Mouse (Mus musculus) lung, embryonic 14.5 days (tissue): ENCODE results near the gene Cfap43. TPM values are rescaled to one million over a fixed set of nuclear protein-coding genes. Genes with fewer than 3 reads are reported as not detected.

Source experiments
- ATAC-seq: fragments of 200-750 bp; cut with Nextera tagmentation; 2 replicates; pipeline ENCODE4 v1.8.0; 2017; ENCODE audit warnings: mild to moderate bottlenecking, moderate TSS enrichment, moderate library complexity; ENCODE audit not compliant: insufficient read depth
- DNase-seq: peaks from one replicate; pipeline ENCODE4 v3.0.0-alpha.2; 2015
- H3K27ac ChIP-seq: fragments of 300-500 bp; sonication (generic); 2 replicates; pipeline ENCODE4 v1.5.1; 2014; ENCODE audit warnings: low read depth, mild to moderate bottlenecking, moderate library complexity
- H3K27me3 ChIP-seq: fragments of 300-500 bp; sonication (generic); 2 replicates; pipeline ENCODE4 v1.6.1; 2014; ENCODE audit warnings: low read length, control low read depth; ENCODE audit not compliant: insufficient read depth
- H3K36me3 ChIP-seq: fragments of 300-500 bp; sonication (generic); 2 replicates; pipeline ENCODE4 v1.6.1; 2014; ENCODE audit warnings: control low read depth; ENCODE audit not compliant: insufficient read depth
- H3K4me1 ChIP-seq: fragments of 300-500 bp; sonication (generic); 2 replicates; pipeline ENCODE4 v1.6.1; 2014; ENCODE audit warnings: antibody characterized with exemption, control low read depth; ENCODE audit not compliant: insufficient read depth
- H3K4me2 ChIP-seq: fragments of 300-500 bp; sonication (generic); 2 replicates; pipeline ENCODE4 v1.6.1; 2014; ENCODE audit warnings: mild to moderate bottlenecking
- H3K4me3 ChIP-seq: fragments of 300-500 bp; sonication (generic); 2 replicates; pipeline ENCODE4 v1.5.1; 2014; ENCODE audit warnings: low read depth, low read length
- H3K9ac ChIP-seq: fragments of 300-500 bp; sonication (generic); 2 replicates; pipeline ENCODE4 v1.6.1; 2014
- H3K9me3 ChIP-seq: fragments of 300-500 bp; sonication (generic); 2 replicates; pipeline ENCODE4 v1.6.1; 2016; ENCODE audit warnings: low read depth, low read length, control low read depth
- CTCF ChIP-seq: IDR thresholded peaks from 2 replicates; pipeline ENCODE4 v1.5.1; 2016; ENCODE audit warnings: antibody characterized with exemption, low read depth
- WGBS: fragments of 180-500 bp; shearing (Covaris S2); extraction: QIAGEN DNeasy Blood & Tissue Kit; methylation state at CpG from one replicate; pipeline ENCODE4 v1.1.7; 2014; 5-methylcytosine and 5-hydroxymethylcytosine counted together
- polyA plus RNA-seq: library from polyadenylated mRNA; unstranded; fragments of >200 nt; fragmentation: Nextera tagmentation; extraction: Ambion mirVana; gene quantifications from 2 replicates; pipeline ENCODE4 v1.2.1, GENCODE M21; 2014

The Cfap43 gene
- polyA plus RNA-seq, 1 experiment from 2014 or later, result 0.14 TPM

DNA sequence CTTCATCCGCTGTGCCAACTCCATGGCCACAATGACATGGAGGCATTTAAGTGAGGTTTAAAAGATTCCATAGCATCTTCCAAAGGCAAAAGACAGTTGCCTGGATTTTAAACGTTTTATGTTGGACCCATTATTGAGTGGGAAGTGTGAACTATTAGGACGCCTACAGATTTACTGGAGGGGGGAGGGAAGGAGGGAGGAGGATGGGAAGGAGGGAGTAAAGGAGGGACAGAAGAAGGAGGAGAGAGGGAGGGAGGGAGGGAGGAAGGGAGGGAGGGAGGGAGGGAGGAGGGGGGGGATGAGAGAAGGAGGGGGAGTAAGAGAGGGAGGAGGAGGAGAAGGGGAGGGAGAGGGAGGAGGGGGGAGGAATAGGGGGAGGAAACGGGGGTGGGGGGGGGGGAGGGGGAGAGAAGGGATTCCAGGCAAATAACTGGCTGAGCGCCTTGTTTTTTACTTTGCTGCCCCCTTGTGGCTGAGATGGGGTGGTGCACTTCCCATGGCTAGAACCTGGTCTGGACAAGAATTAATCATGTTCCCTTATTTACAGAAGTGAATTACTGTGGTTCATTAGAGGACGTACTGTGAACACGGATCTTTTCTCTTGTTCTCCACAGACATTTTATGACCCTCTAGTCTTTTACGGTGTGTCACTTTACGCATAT, 98.1 kb downstream of the Cfap43 start:
- DNase-seq, result peak; percentile 91
- Histone ChIP-seq H3K36me3 (no peaks in the 10 kb centered on the region), H3K4me2 (no peak overlapping the region), H3K9ac (no peak overlapping the region), H3K4me3 (no peak overlapping the region), H3K9me3 (no peaks in the 10 kb centered on the region), H3K4me1 (no peaks in the 10 kb centered on the region), H3K27ac (no peak overlapping the region), H3K27me3 (0 out of 2 replicates have a peak, but pooled peaks cover 6% of the 10 kb centered on the region)
- 23% methylated on average over 9 of the region's 9 CpGs for WGBS
- TF ChIP-seq CTCF, result peak; percentile 83
- ATAC-seq, result no peak; the same call in 1 of the 2 replicates

DNA sequence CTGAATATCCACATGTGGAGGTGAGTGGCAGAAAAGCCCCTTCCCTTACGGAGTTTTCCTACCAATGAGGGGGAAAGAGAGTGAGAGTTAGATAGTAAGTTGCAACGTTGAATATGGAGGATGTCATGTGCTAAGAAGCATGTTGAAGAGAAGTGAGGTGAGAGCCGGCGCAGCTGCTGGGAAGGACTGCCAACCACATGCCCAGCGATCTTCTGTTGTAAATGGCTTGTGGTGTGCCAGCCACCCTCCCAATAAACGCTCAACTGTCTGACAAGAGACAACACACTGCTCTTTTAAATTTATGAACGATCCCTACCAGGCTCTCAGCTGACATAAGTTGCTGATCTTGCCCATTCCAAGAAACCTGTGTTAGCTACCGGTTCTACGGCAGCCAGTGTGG, 101.4 kb downstream of the Cfap43 start:
- no peak for DNase-seq
- H3K4me1 ChIP-seq, result no peaks in the 10 kb centered on the region
- H3K9me3 ChIP-seq, result no peaks in the 10 kb centered on the region
- no peak for TF ChIP-seq CTCF
- H3K27ac ChIP-seq, result no peak overlapping the region
- no peak overlapping the region for H3K9ac ChIP-seq
- H3K27me3 ChIP-seq, result 0 out of 2 replicates have a peak, but pooled peaks cover 3% of the 10 kb centered on the region
- no peak for ATAC-seq
- WGBS, result 73% methylated on average over 9 of the region's 9 CpGs
- no peak overlapping the region for H3K4me2 ChIP-seq
- H3K36me3 ChIP-seq, result no peaks in the 10 kb centered on the region
- no peak overlapping the region for H3K4me3 ChIP-seq

- no peaks in the 10 kb centered on the region for H3K9me3 ChIP-seq
- WGBS, result 82% methylated on average over 5 of the region's 5 CpGs
- no peak overlapping the region for H3K4me2 ChIP-seq
- ATAC-seq, result no peak
- H3K4me3 ChIP-seq, result no peak overlapping the region
- DNase-seq, result no peak
- no peak overlapping the region for H3K27ac ChIP-seq
- no peaks in the 10 kb centered on the region for H3K36me3 ChIP-seq
- H3K9ac ChIP-seq, result no peak overlapping the region
- TF ChIP-seq CTCF, result no peak
- no peaks in the 10 kb centered on the region for H3K27me3 ChIP-seq
- no peaks in the 10 kb centered on the region for H3K4me1 ChIP-seq
Measured at GRCm38 (mm10) chr19:47814721-47815120, 104.4 kb downstream of the Cfap43 start.

DNA sequence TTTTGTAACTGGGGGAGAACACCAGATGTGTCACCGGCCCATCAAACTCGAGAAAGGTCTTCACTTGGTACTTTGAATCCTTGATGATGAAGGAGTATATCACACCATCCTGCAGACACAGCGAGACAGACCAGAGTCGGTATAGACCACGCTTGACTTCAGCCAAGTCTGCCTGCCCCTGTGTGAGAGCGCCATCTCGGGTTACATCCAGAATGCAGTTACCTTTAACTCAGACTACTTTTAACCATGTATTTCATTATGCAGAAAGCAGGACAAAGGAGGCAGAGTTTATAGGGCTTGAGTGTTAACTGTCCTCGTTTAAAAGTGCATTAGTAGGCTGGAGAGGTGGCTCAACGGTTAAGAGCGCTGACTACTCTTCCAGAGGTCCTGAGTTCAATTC, 107.0 kb downstream of the Cfap43 start:
- TF ChIP-seq CTCF, result no peak
- DNase-seq, result no peak
- no peak overlapping the region for H3K4me3 ChIP-seq
- 73% methylated on average over 10 of the region's 10 CpGs for WGBS
- H3K4me1 ChIP-seq, result no peaks in the 10 kb centered on the region
- H3K36me3 ChIP-seq, result no peaks in the 10 kb centered on the region
- no peaks in the 10 kb centered on the region for H3K27me3 ChIP-seq
- H3K9ac ChIP-seq, result no peak overlapping the region
- ATAC-seq, result no peak
- H3K9me3 ChIP-seq, result no peaks in the 10 kb centered on the region
- no peak overlapping the region for H3K4me2 ChIP-seq
- H3K27ac ChIP-seq, result no peak overlapping the region

GRCm38 (mm10) chr19:47798583-47798982, 120.5 kb downstream of the Cfap43 start:
- Histone ChIP-seq H3K27ac (no peak overlapping the region), H3K9ac (no peak overlapping the region), H3K9me3 (no peaks in the 10 kb centered on the region), H3K36me3 (no peaks in the 10 kb centered on the region), H3K4me3 (no peak overlapping the region), H3K4me2 (no peak overlapping the region), H3K27me3 (no peaks in the 10 kb centered on the region), H3K4me1 (no peaks in the 10 kb centered on the region)
- DNase-seq (no peak), ATAC-seq (no peak)
- 67% methylated on average over 10 of the region's 10 CpGs for WGBS
- TF ChIP-seq CTCF, result no peak

DNA sequence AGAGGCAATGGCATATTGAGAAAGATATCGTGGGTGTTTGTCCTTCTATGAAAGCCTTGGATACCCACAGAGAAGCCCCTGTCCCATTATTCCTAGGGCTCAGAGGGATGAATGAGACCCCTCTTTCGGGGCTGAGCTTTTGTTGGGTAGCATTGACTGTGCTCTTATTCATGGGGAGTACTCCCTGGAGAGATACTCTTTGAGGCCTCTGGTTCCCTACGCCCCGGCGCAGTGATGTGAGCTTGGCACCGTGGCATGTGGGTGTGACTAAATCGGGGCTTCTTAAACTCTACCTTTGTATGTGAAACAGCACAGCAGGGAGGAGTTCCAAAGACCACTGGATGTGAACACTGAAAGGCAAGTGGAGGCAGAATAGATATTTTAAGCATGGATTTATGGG, 122.4 kb downstream of the Cfap43 start:
- no peak for TF ChIP-seq CTCF
- H3K4me1 ChIP-seq, result no peaks in the 10 kb centered on the region
- no peaks in the 10 kb centered on the region for H3K36me3 ChIP-seq
- no peak overlapping the region for H3K4me3 ChIP-seq
- H3K9me3 ChIP-seq, result no peaks in the 10 kb centered on the region
- H3K27me3 ChIP-seq, result no peaks in the 10 kb centered on the region
- ATAC-seq, result no peak
- 77% methylated on average over 7 of the region's 7 CpGs for WGBS
- H3K4me2 ChIP-seq, result no peak overlapping the region
- no peak for DNase-seq
- no peak overlapping the region for H3K9ac ChIP-seq
- H3K27ac ChIP-seq, result no peak overlapping the region

DNA sequence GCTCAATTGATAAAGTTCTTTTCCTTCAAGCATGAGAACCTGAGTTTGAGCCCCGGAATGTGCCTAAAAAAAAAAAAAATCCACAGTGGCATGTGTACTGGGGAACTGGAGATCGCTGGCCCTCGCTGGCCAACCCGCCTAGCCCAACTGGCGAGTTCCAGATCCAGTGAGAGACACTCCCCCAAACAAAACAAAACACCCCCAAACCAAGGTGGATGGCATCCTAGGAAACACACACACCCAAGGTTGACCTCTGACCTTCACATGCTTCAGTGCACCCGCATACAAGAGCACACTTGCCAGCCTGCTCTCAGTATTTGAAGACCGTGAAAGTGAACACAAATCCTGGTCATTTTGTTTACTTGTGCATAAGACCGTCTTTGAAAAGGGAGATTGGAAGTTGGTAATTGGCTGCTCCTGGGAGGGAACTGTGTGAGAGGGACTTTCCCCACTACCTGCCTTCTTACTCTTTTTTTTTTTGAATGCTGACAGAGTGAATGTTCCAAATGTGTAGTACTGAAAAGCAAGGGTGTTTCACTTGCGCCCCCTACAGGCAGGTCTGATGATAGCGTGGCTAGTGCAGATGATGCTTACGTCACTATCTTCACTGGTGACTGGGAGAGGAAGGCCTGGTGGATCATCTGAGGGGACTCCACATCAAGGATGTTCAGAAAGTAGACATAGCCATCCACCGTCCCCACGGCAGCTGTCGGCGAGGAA, 123.9 kb downstream of the Cfap43 start:
- 51% methylated on average over 15 of the region's 15 CpGs for WGBS
- ATAC-seq (no peak), DNase-seq (peak; percentile 67)
- peak; percentile 76 for TF ChIP-seq CTCF
- H3K9me3 ChIP-seq, result no peaks in the 10 kb centered on the region
- no peak overlapping the region for H3K27ac ChIP-seq
- no peak overlapping the region for H3K4me3 ChIP-seq
- H3K27me3 ChIP-seq, result no peaks in the 10 kb centered on the region
- H3K9ac ChIP-seq, result no peak overlapping the region
- H3K4me2 ChIP-seq, result no peak overlapping the region
- H3K36me3 ChIP-seq, result no peaks in the 10 kb centered on the region
- H3K4me1 ChIP-seq, result no peaks in the 10 kb centered on the region
